Mouse (Mus musculus) ES-Bruce4 (cell line): ENCODE results near the gene Zfp318.

ENCODE experiments used
- CTCF ChIP-seq: IDR thresholded peaks from one replicate; pipeline ENCODE4 v1.8.1; 2011; ENCODE audit warnings: low read depth, low read length
- POLR2A ChIP-seq: IDR thresholded peaks from one replicate; pipeline ENCODE4 v1.8.1; 2011; ENCODE audit warnings: low read length; ENCODE audit not compliant: insufficient read depth

DNA sequence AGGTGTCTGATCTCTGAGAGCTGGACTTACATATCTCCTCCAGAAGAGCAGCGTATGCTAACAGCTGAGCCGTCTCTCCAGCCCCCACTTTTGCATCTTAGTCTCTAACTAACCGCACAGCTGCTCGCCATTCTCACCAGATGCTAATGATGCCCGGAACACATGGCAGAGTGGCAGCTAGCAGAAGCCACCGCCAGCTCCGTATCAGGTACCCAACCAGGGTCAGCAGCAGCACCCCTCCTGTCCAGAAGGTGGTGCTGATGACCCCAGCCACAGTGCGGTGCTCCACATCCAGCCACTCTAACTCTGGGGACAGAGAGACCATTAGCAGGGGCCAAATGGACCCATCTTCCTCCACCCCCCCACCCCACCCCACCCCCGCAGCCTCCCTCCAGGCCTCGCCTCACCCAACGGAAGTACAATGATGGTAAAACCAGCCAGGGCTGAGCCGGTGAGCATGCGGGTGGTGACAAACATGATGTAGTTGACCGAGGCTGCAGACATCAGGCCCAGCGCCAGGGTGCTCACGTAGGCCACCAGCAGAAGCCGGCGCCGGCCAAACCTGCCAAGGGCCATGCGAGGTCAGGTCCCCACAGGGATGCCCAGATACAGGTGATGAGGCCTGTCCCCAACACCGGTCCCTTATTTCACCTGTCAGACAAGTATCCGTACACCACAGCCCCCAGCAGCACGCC lies 53.3 kb downstream of the Zfp318 start:
- TF ChIP-seq POLR2A (no peak), CTCF (peak; percentile 75)
